Mouse (Mus musculus) brain, embryonic 14.5 days (tissue): ENCODE data around the gene Imp3. TPM values are rescaled to one million over a fixed set of nuclear protein-coding genes. Genes with fewer than 3 reads are reported as not detected.

ENCODE experiments used
- DNase-seq: peaks from one replicate; pipeline ENCODE4 v3.0.0-alpha.2; 2011; ENCODE audit warnings: low read depth
- CTCF ChIP-seq: fragments of 200-500 bp; IDR thresholded peaks from 2 replicates; pipeline ENCODE4 v1.5.1; 2012; ENCODE audit warnings: inconsistent platforms, mild to moderate bottlenecking, moderate library complexity, borderline replicate concordance; ENCODE audit not compliant: insufficient read depth, insufficient read length; ENCODE audit errors: extremely low read depth
- POLR2A ChIP-seq: fragments of 200-500 bp; IDR thresholded peaks from 2 replicates; pipeline ENCODE4 v1.6.1; 2012; ENCODE audit warnings: mild to moderate bottlenecking, inconsistent platforms, borderline replicate concordance; ENCODE audit not compliant: poor library complexity, insufficient read depth, insufficient read length, severe bottlenecking; ENCODE audit errors: extremely low read depth
- polyA plus RNA-seq: library from polyadenylated mRNA; depleted of rRNA; stranded (reverse); fragments of >200 nt; gene quantifications from 2 replicates; pipeline ENCODE4 v1.2.3, GENCODE M21; 2012; rRNA removed

The Imp3 gene
- polyA plus RNA-seq = 134 and 190 TPM in 2 replicates

DNA sequence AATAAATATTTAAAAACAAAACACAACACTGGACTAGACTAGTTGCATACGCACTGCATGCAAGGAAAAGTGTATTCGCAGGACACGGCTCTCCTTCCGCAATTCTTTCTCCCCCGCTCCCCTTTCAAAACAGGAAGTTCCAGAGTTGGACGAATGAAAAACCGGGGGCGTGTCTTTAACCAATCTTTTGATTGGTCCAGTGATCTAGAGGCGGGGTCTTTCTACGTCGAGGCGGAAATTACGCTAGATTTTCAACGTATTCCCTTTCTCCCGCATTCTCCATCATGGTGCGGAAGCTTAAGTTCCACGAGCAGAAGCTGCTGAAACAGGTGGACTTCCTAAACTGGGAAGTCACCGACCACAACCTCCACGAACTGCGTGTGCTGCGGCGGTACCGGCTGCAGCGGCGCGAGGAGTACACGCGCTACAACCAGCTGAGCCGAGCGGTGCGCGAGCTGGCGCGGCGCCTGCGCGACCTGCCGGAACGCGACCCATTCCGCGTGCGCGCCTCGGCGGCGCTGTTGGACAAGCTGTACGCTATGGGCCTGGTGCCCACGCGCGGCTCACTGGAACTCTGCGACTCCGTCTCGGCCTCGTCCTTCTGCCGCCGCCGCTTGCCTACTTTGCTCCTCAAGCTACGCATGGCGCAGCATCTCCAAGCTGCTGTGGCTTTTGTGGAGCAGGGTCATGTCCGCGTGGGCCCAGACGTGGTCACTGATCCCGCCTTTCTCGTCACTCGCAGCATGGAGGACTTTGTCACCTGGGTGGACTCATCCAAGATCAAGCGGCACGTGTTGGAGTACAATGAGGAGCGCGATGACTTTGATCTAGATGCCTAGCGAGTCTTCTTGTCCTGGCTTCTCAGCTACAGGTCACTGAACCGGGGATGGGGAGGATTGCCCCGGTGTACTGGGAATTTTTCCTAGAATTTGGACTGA, at the start of gene Imp3:
Gene Imp3 (plus strand): TSS at position 253 of the 938 bp plus-strand sequence.
- TF ChIP-seq CTCF (peak; percentile 12; the same call in 1 of the 2 replicates), POLR2A (0 out of 2 replicates have a peak, but pooled peaks have one; percentile 29)
- DNase-seq = peak; percentile 99

DNA sequence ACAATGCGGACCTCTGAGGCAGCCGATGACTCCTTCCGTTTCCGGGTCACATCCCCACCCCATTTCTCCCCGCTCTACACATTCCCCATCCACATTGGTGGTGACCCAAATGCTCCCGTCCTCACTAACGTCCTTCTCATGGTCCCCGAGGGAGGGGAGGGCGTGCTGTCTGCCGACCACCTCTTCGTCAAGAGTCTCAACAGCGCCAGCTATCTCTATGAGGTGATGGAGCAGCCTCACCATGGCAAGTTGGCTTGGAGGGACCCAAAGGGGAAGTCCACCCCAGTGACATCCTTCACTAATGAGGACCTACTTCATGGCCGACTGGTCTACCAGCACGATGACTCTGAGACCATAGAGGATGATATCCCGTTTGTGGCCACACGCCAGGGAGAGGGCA, 49.7 kb upstream of the Imp3 start:
- DNase-seq = no peak

DNA sequence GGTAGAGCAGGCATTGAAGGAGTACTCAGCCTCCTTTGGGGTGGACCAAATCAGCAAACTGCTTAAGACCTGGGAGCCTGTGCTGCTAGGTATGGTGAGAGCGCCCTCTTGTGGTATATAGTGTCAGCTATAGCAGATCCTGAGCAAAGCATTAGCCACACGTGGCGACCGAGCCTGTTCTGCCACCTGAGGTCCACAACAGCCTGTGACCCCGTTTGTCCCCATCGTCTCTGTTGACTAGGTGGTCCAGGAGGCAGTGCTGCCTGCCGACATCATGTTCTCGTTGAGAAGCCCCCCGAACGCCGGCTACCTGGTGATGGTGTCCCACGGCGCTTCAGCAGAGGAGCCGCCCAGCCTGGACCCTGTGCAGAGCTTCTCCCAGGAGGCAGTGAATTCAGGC, 47.5 kb upstream of the Imp3 start:
- peak; percentile 89 for TF ChIP-seq CTCF
- TF ChIP-seq POLR2A = no peak
- peak; percentile 92 for DNase-seq

More for the DNA sequence above, 49.7 kb upstream of the Imp3 start:
- TF ChIP-seq CTCF (no peak), POLR2A (no peak)

DNA sequence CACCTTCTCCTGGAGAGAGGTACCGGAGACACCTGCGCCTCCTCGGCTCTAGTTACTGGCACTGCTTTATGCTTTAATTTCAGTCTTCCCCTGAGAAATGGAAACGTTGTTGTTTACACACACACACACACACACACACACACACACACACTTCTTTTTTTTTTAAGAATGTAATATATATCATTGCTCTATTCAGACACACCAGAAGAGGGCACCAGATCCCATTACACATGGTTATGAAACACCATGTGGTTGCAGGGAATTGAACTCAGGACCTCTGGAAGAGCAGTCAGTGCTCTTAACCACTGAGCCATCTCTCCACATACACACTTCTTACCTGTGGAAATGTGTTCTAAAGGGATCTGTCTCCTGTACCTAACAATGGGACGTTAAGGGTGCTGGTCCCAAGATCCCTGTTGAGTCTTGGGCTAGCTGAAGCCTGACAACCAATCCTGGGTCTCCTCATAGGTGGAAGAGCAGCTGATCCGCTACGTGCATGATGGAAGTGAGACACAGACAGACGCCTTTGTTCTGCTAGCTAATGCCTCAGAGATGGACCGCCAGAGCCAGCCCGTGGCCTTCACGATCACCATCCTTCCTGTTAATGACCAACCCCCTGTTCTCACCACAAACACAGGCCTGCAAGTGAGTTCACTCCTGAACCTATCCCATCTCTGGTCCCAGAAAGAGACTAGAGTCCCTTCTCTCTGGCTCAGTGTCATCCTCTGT, 46.6 kb upstream of the Imp3 start:
- TF ChIP-seq CTCF (no peak), POLR2A (no peak)
- DNase-seq = no peak

DNA sequence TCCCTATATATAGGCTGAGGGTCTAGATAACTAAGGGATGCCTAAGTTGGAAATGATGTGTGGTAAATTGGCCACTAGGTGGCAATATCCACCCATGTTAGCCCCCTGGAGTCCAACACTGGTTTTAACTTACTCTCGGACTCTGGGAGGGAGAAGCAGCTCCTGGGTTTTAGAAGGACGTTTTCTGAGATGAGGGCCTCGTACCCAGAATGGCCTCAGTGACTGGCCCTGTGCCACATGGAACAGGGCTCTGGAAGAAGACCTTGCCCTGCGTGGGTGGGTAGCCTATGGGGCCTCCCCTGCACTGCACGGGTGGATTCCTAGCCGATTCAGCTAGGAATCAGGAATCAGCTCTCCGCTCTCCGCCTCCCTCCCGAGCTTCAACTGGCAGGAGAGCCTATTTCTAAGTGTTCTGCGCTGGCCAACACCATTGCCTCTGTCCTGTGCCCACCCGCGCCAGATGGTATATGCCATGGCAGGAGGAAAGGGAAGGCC, 45.7 kb upstream of the Imp3 start:
- DNase-seq = peak; percentile 91
- TF ChIP-seq POLR2A (no peak), CTCF (peak; percentile 86)

DNA sequence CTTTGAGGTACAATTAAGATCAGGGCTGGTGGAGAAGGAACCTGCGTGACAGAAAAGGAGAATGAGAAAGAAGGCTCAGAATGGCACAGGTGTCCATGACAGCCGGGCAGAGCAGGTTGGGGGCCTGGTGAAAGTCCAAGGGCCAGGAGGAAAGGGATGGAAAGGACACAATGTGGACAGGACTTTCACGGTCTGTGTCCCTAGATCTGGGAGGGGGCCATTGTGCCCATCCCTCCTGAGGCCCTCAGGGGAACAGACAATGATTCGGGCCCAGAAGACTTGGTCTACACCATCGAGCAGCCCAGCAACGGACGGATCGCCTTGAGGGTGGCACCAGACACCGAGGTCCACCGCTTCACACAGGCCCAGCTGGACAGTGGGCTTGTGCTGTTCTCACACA, 45.2 kb upstream of the Imp3 start:
- DNase-seq = no peak
- TF ChIP-seq CTCF = no peak
- no peak for TF ChIP-seq POLR2A

DNA sequence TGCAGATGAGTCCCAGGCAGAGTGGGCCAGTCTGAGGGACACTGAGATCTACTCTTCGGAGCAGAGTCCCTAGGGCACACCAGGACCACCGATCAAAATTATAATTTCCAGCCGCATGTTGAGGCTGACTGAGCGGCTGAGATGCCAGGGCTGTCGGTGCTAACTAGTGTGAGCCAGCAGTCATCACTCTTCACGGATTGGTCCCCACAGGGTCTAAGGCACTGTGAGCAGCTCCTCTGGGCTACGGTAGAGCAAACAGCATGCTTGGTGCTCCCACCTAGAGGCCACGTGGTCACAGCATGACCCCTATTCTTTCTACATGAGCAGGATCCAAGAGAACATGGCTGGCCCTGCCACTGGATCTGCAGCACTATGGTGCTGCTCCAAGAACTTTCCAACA, 44.0 kb upstream of the Imp3 start:
- TF ChIP-seq POLR2A = no peak
- no peak for TF ChIP-seq CTCF
- DNase-seq = no peak

DNA sequence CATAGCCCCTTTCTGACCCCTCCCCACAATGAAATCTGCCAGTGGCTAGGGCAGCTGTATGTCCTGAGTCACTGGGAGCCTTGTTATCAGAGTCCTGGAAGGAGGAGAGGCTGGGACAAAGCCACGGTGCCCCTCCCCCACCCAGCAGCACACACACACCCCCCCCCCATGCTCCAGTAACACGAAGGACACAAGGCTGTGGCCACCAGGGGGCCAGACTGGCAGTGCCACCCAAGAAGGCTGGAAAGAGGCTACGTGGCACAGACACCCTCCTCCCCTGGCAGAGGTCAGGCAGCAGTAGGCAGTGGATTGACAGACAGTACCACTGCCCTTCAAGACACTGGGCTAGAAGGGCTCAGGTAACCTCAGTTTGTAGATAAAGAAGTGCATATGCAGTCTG, 43.3 kb upstream of the Imp3 start:
- peak; percentile 61 for DNase-seq
- no peak for TF ChIP-seq POLR2A
- peak; percentile 42; the same call in 1 of the 2 replicates for TF ChIP-seq CTCF

DNA sequence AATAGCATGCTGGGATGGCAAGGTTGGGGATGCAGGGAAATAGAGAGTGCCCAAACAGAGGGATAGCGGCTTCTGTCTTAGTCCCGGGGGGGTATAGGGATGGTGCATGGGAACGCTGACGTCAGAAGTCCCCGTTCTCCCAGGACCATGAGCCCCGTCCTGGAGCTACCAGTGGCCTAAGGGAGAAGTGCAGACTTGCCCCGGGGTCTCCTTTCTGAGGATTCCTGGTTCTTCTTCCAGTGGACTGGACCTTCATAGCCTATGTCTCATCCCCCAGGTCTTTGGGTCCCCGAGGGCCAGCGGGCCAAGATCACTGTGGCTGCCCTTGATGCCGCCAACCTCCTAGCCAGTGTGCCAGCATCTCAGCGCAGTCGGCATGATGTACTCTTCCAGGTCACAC, 40.5 kb upstream of the Imp3 start:
- no peak for DNase-seq

DNA sequence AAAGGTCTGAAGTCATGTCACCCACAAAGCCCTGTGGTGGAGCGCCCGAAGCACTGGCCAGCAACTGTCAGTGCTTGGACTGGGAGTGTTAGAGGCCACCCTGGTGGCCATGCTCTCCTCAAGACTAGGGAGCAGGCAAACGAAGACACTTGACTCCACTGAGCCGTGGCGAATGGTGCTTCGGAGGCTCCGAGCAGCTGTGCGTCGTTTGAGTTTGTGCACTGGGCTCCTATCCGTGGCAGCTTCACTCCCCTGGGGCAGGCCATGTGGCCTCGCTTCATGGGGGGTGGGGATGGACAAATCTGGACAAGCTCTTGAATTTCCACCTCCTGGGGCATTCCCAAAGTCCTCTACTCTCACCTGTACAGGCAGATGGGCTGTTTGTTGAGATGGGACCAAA, 37.9 kb upstream of the Imp3 start:
- no peak for TF ChIP-seq POLR2A
- no peak for TF ChIP-seq CTCF
- no peak for DNase-seq

More for the DNA sequence above, 40.5 kb upstream of the Imp3 start:
- TF ChIP-seq CTCF (no peak), POLR2A (no peak)

DNA sequence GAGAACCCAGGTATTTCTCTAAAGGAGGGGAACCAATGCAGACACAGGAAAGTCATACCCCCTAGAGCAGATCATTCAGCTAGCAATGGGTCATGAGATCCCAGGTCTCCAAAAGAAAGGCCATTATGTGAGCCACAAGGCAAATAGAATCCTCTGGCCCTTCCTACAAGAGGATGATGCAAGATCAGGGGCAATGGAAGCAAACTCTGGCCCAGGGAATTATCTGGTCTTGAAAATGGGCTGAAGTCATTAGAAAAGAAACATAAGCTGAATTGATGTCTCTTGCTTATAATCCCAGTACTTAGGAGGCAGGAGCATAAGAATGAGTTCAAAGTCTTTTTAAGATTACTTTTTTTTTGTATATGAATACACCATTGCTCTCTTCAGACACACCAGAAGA, 37.2 kb upstream of the Imp3 start:
- no peak for DNase-seq
- TF ChIP-seq CTCF (no peak), POLR2A (no peak)

DNA sequence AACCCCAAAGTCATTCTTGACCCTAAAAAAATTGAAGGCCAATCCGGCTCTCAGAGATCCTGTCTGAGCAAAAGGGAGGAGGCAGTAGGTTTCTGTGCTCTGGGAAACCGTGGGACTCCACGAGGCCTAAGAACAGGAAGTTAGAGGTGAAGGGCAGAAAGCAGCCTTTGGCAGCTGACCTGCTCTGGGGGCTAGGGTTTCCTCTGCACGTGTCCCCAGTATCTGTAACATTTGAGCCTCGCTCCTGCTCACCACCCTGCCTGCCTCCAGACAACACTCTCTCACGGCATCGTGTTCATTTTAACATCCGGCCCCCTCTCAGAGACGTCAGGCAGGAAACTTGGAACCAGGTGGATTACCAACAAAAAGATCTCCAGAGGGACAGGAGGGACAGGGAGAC, 36.7 kb upstream of the Imp3 start:
- TF ChIP-seq CTCF (no peak), POLR2A (no peak)
- no peak for DNase-seq

DNA sequence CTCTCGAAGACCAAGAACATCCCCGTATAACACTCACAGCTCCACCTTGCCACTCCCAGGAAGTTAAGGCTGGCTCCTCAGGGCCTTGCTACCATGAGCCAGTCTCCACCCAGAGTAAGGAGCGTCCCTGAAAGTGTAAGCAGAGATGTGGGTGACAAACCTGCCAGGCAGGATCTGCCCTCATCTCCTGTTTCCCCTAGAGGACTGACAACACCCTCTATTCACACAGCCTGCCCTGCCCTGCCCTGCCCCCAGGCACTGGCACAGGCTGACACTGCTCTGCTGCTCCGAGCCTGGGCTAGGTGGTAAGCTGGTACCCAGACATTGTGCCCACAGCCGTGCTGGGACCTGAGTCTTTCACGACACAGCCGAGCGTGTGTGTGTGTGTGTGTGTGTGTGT, 36.1 kb upstream of the Imp3 start:
- no peak for TF ChIP-seq POLR2A
- no peak for TF ChIP-seq CTCF
- no peak for DNase-seq
